Mouse (Mus musculus): ENCODE data around the gene Cpne7. TPM values are rescaled to one million over a fixed set of nuclear protein-coding genes. Genes with fewer than 3 reads are reported as not detected.

Cpne7 gene
- polyA plus RNA-seq (2015; fragmentation: Nextera tagmentation; extraction: Ambion mirVana): 5.9 and 8.6 TPM in 2 replicates

DNA sequence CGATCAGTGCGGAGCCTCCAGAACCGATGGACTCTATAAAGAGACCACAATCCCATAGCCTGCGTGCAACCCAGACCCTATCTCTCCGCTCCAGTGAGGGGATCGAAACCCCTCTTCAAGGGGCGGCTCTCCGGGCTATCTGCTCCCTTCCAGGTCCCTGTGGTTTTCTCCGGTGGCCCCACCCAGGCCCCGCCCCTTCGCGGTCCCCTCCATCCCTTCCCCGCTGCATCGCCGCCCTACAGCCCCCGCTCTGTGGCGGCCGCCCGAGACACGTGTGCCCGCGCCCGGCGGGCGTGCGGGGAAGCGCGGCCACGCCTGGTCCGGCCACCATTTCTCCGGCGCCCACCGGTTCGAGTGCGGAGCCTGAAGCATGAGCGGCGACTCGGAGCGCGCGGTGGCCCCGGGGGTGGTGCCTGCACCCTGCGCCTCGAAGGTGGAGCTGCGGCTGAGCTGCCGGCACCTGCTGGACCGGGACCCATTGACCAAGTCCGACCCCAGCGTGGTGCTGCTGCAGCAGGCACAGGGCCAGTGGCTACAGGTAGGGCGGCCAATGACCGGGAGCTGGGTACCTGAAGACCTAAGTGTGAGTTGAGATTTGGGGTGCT is at the start of gene Cpne7:
Cpne7 (plus strand) TSS at position 248 of the 605 bp plus-strand sequence.
- ATAC-seq: peak; percentile 61
- Histone ChIP-seq H3K27ac (ENCODE audit: low read depth, low read length) (no peak within 1 kb of the TSS), H3K9ac (ENCODE audit: low read depth, low read length) (peak within 1 kb of the TSS; percentile 64), H3K4me2 (ENCODE audit: low read length) (peak within 1 kb of the TSS; percentile 90), H3K4me3 (ENCODE audit: low read length) (peak within 1 kb of the TSS; percentile 51), H3K4me1 (ENCODE audit: control insufficient read depth, insufficient read depth, low read depth, low read length) (peaks cover 18% of the 10 kb centered on the region), H3K9me3 (ENCODE audit: control insufficient read depth, low read length) (no peaks in the 10 kb centered on the region), H3K27me3 (replicated peaks; ENCODE audit: control insufficient read depth, insufficient read depth, low read length) (peaks cover 37% of the 10 kb centered on the region), H3K36me3 (ENCODE audit: control insufficient read depth, insufficient read depth, low read length) (no peaks in the 10 kb centered on the region)
- under 1% methylated on average over 47 of the region's 51 CpGs for WGBS

DNA sequence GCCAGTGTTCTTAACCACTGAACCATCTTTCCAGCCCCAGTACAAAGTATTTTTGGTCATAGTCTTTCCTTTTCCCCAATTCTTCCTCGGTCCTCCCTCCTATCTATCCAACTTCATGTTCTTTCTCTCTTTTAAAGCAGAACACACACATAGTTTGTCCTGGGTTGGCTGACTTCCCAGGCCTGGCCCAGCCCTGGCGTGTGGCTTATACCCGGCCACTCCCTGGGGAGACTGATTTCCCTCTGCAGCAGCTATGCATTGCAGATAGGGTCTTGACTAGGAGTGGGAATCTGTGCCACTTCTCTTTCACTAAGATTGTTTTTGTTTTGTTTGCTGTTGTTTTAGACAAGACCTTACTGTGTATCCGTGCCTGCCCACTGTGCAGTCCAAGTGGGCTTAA is 46.0 kb upstream of the Cpne7 start:
- Histone ChIP-seq H3K4me2 (ENCODE audit: low read length) (no peak overlapping the region), H3K27ac (ENCODE audit: low read depth, low read length) (no peak overlapping the region)
- 60% methylated on average over 4 of the region's 4 CpGs for WGBS

DNA sequence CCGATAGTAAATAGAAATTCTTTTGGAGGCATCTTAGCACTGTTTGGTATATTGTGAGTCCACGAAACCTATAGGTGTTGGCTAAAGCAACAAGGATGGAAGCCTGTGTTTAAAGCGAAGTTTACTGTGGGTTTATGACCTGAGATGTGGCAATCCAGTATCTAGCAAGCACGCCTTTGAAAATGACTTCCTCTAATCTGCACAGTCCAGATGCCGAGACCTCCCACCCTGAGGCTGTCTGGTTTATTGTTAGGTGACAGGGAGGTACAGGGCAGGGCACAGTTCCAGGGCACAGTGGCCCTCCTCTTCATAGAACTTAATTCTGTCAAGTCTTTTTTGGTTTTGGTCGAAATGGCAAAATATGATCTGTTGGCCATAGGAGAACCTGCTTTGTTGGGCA is 40.0 kb upstream of the Cpne7 start:
- ATAC-seq: no peak
- peaks cover 25% of the 10 kb centered on the region for H3K36me3 ChIP-seq (ENCODE audit: control insufficient read depth, insufficient read depth, low read length)
- 94% methylated on average over 6 of the region's 6 CpGs for WGBS
- no peak overlapping the region for H3K4me2 ChIP-seq (ENCODE audit: low read length)
- no peak overlapping the region for H3K4me3 ChIP-seq (ENCODE audit: low read length)
- no peaks in the 10 kb centered on the region for H3K27me3 ChIP-seq (replicated peaks; ENCODE audit: control insufficient read depth, insufficient read depth, low read length)
- H3K9me3 ChIP-seq (ENCODE audit: control insufficient read depth, low read length): no peaks in the 10 kb centered on the region
- no peaks in the 10 kb centered on the region for H3K4me1 ChIP-seq (ENCODE audit: control insufficient read depth, insufficient read depth, low read depth, low read length)
- no peak overlapping the region for H3K27ac ChIP-seq (ENCODE audit: low read depth, low read length)
- no peak overlapping the region for H3K9ac ChIP-seq (ENCODE audit: low read depth, low read length)

More for the DNA sequence above, 46.0 kb upstream of the Cpne7 start:
- ATAC-seq: no peak
- Histone ChIP-seq H3K27me3 (replicated peaks; ENCODE audit: control insufficient read depth, insufficient read depth, low read length) (no peaks in the 10 kb centered on the region), H3K9ac (ENCODE audit: low read depth, low read length) (no peak overlapping the region), H3K4me3 (ENCODE audit: low read length) (no peak overlapping the region), H3K36me3 (ENCODE audit: control insufficient read depth, insufficient read depth, low read length) (peaks cover 11% of the 10 kb centered on the region), H3K4me1 (ENCODE audit: control insufficient read depth, insufficient read depth, low read depth, low read length) (peaks cover 12% of the 10 kb centered on the region), H3K9me3 (ENCODE audit: control insufficient read depth, low read length) (no peaks in the 10 kb centered on the region)

DNA sequence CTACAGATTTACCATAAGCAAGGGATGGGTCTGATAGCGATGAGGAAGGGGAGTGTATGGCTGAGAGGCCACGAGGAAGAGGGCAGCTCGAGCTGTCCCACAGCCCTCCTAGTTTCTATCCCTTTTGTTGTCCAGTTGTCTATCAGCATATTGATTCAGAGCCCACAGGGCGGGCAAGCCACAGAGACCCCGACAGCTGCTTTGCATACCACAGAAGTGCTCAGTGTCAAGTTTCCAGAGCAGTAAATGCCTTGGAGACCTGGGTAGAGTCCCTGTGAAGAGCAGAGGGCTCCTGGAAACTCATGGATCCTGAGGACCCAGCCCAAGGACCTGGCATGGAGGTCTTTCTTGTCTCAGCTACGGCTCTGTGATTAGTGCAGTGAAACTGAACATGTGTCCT is 34.2 kb upstream of the Cpne7 start:
- no peak overlapping the region for H3K4me3 ChIP-seq (ENCODE audit: low read length)
- H3K27me3 ChIP-seq (replicated peaks; ENCODE audit: control insufficient read depth, insufficient read depth, low read length): no peaks in the 10 kb centered on the region
- peaks cover 30% of the 10 kb centered on the region for H3K36me3 ChIP-seq (ENCODE audit: control insufficient read depth, insufficient read depth, low read length)
- no peaks in the 10 kb centered on the region for H3K4me1 ChIP-seq (ENCODE audit: control insufficient read depth, insufficient read depth, low read depth, low read length)
- no peak overlapping the region for H3K9ac ChIP-seq (ENCODE audit: low read depth, low read length)
- H3K4me2 ChIP-seq (ENCODE audit: low read length): no peak overlapping the region
- peak overlapping the region; percentile 14; the same call in 1 of the 2 replicates for H3K27ac ChIP-seq (ENCODE audit: low read depth, low read length)
- 79% methylated on average over 6 of the region's 6 CpGs for WGBS
- H3K9me3 ChIP-seq (ENCODE audit: control insufficient read depth, low read length): no peaks in the 10 kb centered on the region
- no peak for ATAC-seq

DNA sequence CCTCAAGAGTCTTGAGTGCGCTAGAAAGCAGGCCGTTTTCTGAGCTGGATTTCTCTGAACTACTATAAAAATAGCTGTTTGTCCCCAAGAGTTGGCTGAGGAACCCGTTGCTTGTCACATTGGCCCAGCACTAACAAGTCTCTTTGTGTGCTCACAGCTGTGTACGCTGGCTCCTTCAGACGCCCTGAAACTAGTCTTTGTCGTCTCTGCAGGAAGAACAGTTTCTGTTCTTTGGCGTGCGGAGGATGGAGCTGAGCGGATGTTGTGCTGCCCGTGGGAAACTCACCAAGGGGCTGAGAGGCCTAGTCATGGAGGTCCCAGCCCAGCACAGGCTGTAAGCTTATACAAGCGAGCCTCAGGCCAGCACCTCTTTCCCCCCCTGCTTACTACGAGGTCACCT is 33.6 kb upstream of the Cpne7 start:
- H3K4me3 ChIP-seq (ENCODE audit: low read length): no peak overlapping the region
- H3K27me3 ChIP-seq (replicated peaks; ENCODE audit: control insufficient read depth, insufficient read depth, low read length): no peaks in the 10 kb centered on the region
- WGBS: 89% methylated on average over 12 of the region's 12 CpGs
- H3K9me3 ChIP-seq (ENCODE audit: control insufficient read depth, low read length): no peaks in the 10 kb centered on the region
- H3K36me3 ChIP-seq (ENCODE audit: control insufficient read depth, insufficient read depth, low read length): peaks cover 35% of the 10 kb centered on the region
- H3K4me2 ChIP-seq (ENCODE audit: low read length): no peak overlapping the region
- peak; percentile 54; the same call in 1 of the 2 replicates for ATAC-seq
- no peak overlapping the region for H3K9ac ChIP-seq (ENCODE audit: low read depth, low read length)
- H3K4me1 ChIP-seq (ENCODE audit: control insufficient read depth, insufficient read depth, low read depth, low read length): no peaks in the 10 kb centered on the region
- H3K27ac ChIP-seq (ENCODE audit: low read depth, low read length): no peak overlapping the region; the same call in 1 of the 2 replicates

DNA sequence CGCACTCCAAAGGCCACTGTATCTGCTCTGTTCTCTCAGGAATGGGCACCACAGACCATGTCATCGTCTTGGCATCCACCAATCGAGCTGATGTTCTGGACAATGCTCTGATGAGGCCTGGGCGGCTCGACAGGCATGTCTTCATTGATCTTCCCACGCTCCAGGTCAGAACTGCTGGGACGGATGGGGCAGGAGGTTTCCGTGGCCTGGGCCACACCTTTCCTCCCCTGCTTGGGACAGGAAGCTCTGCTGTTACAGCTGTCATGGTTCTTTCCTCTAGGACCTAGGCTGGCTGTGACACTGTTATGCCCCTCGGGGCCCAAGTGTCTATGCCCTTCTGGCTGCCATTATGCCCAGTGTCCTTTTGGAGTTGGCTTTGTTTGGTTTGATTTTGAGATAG is 29.9 kb upstream of the Cpne7 start:
- no peak for ATAC-seq
- Histone ChIP-seq H3K27ac (ENCODE audit: low read depth, low read length) (no peak overlapping the region), H3K4me2 (ENCODE audit: low read length) (no peak overlapping the region), H3K4me1 (ENCODE audit: control insufficient read depth, insufficient read depth, low read depth, low read length) (no peaks in the 10 kb centered on the region), H3K27me3 (replicated peaks; ENCODE audit: control insufficient read depth, insufficient read depth, low read length) (no peaks in the 10 kb centered on the region), H3K36me3 (ENCODE audit: control insufficient read depth, insufficient read depth, low read length) (peaks cover 56% of the 10 kb centered on the region), H3K4me3 (ENCODE audit: low read length) (no peak overlapping the region), H3K9ac (ENCODE audit: low read depth, low read length) (no peak overlapping the region), H3K9me3 (ENCODE audit: control insufficient read depth, low read length) (no peaks in the 10 kb centered on the region)
- 87% methylated on average over 9 of the region's 9 CpGs for WGBS

DNA sequence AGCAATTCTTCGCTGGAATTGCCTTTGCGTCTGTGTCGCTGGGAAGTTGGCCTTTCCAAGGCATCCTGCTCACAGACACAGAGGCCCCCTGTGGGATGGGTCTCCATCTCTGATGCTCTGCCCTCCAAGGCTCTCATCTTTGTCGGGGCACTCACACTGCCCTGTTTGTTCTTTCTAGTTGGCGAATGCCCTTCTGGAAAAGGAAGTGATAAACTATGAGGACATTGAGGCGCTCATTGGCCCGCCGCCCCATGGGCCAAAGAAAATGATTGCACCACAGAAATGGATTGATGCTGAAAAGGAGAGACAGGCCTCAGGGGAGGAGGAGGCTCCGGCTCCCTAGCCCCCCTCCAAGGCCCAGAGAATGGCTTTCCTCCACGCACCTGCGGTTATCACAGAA is 20.0 kb upstream of the Cpne7 start:
- ATAC-seq: peak; percentile 32; the same call in 1 of the 2 replicates
- WGBS: 82% methylated on average over 11 of the region's 11 CpGs
- Histone ChIP-seq H3K4me1 (ENCODE audit: control insufficient read depth, insufficient read depth, low read depth, low read length) (peaks cover 4% of the 10 kb centered on the region), H3K4me2 (ENCODE audit: low read length) (no peak overlapping the region), H3K9ac (ENCODE audit: low read depth, low read length) (no peak overlapping the region), H3K9me3 (ENCODE audit: control insufficient read depth, low read length) (no peaks in the 10 kb centered on the region), H3K4me3 (ENCODE audit: low read length) (no peak overlapping the region), H3K36me3 (ENCODE audit: control insufficient read depth, insufficient read depth, low read length) (peaks cover 24% of the 10 kb centered on the region), H3K27ac (ENCODE audit: low read depth, low read length) (peak overlapping the region; percentile 18), H3K27me3 (replicated peaks; ENCODE audit: control insufficient read depth, insufficient read depth, low read length) (no peaks in the 10 kb centered on the region)

DNA sequence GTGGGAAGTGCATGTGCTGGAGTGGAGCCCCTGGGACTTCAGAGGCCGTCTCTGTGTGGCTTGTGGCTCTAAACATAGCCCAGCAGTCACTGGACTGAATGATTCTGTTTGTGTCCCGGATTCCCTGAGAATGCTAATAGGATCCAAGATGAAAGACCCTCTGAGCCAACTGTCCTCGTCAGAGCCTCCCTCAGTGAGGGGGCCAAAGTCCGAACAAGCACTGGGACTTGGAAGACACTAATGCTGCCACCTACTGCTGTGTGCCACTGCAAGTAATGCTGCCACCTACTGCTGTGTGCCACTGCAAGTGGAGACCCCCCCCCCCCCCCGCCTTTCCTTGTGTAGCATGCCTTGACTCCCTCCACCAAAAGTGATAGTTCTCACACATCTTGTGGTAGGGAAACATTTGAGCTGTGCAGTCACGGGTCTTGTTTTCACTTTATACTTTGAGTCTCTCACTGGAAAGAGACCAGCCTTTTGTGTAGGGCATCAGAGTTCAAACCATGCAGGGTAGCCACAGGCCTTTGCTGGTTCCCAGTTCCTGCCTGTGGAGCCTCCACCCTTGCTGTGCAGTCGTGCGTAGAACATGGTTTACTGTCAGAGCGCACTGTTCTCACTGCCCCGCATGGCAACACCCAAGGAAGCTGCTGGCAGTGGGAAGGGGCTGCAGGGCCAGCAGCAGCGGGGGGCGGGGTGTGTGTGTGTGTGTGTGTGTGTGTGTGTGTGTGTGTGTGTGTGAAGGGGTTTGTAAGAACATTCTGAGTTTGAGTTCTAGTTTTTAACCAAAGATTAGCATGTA is 19.2 kb upstream of the Cpne7 start:
- Histone ChIP-seq H3K4me3 (ENCODE audit: low read length) (no peak overlapping the region), H3K27ac (ENCODE audit: low read depth, low read length) (peak overlapping the region; percentile 18), H3K36me3 (ENCODE audit: control insufficient read depth, insufficient read depth, low read length) (peaks cover 24% of the 10 kb centered on the region), H3K9me3 (ENCODE audit: control insufficient read depth, low read length) (no peaks in the 10 kb centered on the region), H3K4me2 (ENCODE audit: low read length) (no peak overlapping the region), H3K27me3 (replicated peaks; ENCODE audit: control insufficient read depth, insufficient read depth, low read length) (no peaks in the 10 kb centered on the region), H3K4me1 (ENCODE audit: control insufficient read depth, insufficient read depth, low read depth, low read length) (peaks cover 4% of the 10 kb centered on the region), H3K9ac (ENCODE audit: low read depth, low read length) (no peak overlapping the region)
- ATAC-seq: peak; percentile 52
- WGBS: 71% methylated on average over 12 of the region's 12 CpGs

DNA sequence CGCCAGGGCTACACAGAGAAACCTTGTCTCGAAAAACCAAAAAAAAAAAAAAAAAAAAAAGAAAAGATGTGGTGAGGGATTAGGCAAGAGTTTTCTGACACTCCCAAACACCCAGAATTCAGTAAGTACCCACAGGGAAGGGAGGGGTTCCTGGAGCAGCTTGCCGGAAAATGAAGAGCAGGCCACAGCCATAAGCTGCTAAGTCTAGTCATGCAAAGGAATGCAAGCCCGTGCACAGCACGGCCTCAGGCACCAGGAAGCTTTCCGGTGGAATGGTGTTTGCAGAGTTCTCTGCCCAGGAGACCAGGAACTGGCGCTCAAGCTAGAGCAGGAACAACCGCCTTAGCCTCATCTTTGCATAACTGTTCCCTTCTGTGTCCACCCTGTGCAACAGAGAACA is 16.9 kb upstream of the Cpne7 start:
- no peak overlapping the region for H3K4me2 ChIP-seq (ENCODE audit: low read length)
- no peaks in the 10 kb centered on the region for H3K9me3 ChIP-seq (ENCODE audit: control insufficient read depth, low read length)
- H3K9ac ChIP-seq (ENCODE audit: low read depth, low read length): no peak overlapping the region
- 67% methylated on average over 8 of the region's 8 CpGs for WGBS
- no peaks in the 10 kb centered on the region for H3K27me3 ChIP-seq (replicated peaks; ENCODE audit: control insufficient read depth, insufficient read depth, low read length)
- no peak overlapping the region for H3K27ac ChIP-seq (ENCODE audit: low read depth, low read length)
- H3K36me3 ChIP-seq (ENCODE audit: control insufficient read depth, insufficient read depth, low read length): peaks cover 16% of the 10 kb centered on the region
- no peak for ATAC-seq
- no peak overlapping the region for H3K4me3 ChIP-seq (ENCODE audit: low read length)
- H3K4me1 ChIP-seq (ENCODE audit: control insufficient read depth, insufficient read depth, low read depth, low read length): peaks cover 17% of the 10 kb centered on the region
